16 mouse cellular contexts compared by ENCODE assay signal in genomic region chr13:112761787-112762186, GRCm38 (mm10). TPM values are rescaled to one million over a fixed set of nuclear protein-coding genes. Genes with fewer than 3 reads are reported as not detected.
DNase-seq lines count a peak whose midpoint lies in the region; ATAC-seq and TF ChIP-seq lines count a peak whose summit lies in the region.
"Had no signal": no experiment of that assay in that cellular context is flagged by ENCODE, and none has a peak within 500 bp of the region (broad histone marks: within the 10 kb centered on the region; RNA-seq: fewer than 3 reads in every experiment).

No protein-coding gene starts in this region.

- peaks cover 47% of the 10 kb centered on the region for H3K4me1 ChIP-seq in heart, adult 2 months (ENCODE audit: control insufficient read depth, insufficient read depth, low read length)
- H3K4me1 ChIP-seq in lung, postnatal 0 days (ENCODE audit: insufficient read depth, low read depth, low read length) = peaks cover 4% of the 10 kb centered on the region; the same call in 1 of the 2 replicates
- H3K4me1 ChIP-seq in stomach, embryonic 16.5 days (ENCODE audit: control insufficient read depth, insufficient read depth, low read length) = peaks cover 51% of the 10 kb centered on the region
- H3K4me1 ChIP-seq: midbrain, embryonic 13.5 days had no signal

- no peak for DNase-seq in heart, adult 2 months
- DNase-seq in heart, postnatal 4 days = no peak
- DNase-seq in kidney, adult 9 months = peak; percentile 60
- DNase-seq in kidney, postnatal 14 days = no peak
- no peak for DNase-seq in lung, postnatal 0 days (ENCODE audit: low spot score)
- no peak for DNase-seq in lung, postnatal 10 days
- DNase-seq: adrenal gland, postnatal 25 days; cerebellum, postnatal 14 days; gastrocnemius, postnatal 25 days; thymus, adult 2 months had no signal

- no peak overlapping the region for H3K4me2 ChIP-seq in lung, postnatal 0 days (replicated peaks; ENCODE audit: low read depth, low read length)
- no peak overlapping the region for H3K4me2 ChIP-seq in stomach, embryonic 16.5 days (ENCODE audit: low read depth, low read length)
- H3K4me2 ChIP-seq: midbrain, embryonic 13.5 days had no signal

- 11% methylated on average over 1 of the region's 1 CpGs for WGBS in heart, adult 2 months
- 19% methylated on average over 1 of the region's 1 CpGs for WGBS in lung, postnatal 0 days
- 28% methylated on average over 1 of the region's 1 CpGs for WGBS in stomach, embryonic 16.5 days

- no peak for TF ChIP-seq CTCF in heart, adult 2 months (IDR thresholded peaks at IDR 0.05)
- TF ChIP-seq CTCF in lung, postnatal 0 days (IDR thresholded peaks at IDR 0.05) = no peak

- no peak for TF ChIP-seq POLR2A in heart, adult 2 months (IDR thresholded peaks at IDR 0.05; ENCODE audit: insufficient read depth, low read depth, low read length)

- no peaks in the 10 kb centered on the region for H3K79me2 ChIP-seq in heart, adult 2 months (replicated peaks; ENCODE audit: control insufficient read depth, insufficient read depth, low read length)

- H3K27me3 ChIP-seq in heart, adult 2 months (ENCODE audit: control insufficient read depth, insufficient read depth, low read length) = no peaks in the 10 kb centered on the region
- H3K27me3 ChIP-seq in lung, postnatal 0 days (replicated peaks; ENCODE audit: insufficient read depth, low read length) = no peaks in the 10 kb centered on the region
- no peaks in the 10 kb centered on the region for H3K27me3 ChIP-seq in stomach, embryonic 16.5 days (ENCODE audit: control insufficient read depth, insufficient read depth, low read length)
- H3K27me3 ChIP-seq: CH12.LX; midbrain, embryonic 13.5 days had no signal

- ATAC-seq in lung, postnatal 0 days = no peak
- no peak for ATAC-seq in stomach, embryonic 16.5 days (ENCODE audit: insufficient read depth, low FRiP score)
- ATAC-seq in monocyte, adult 5-6 weeks (replicated peaks; ENCODE audit: insufficient number of reproducible peaks, low FRiP score, low TSS enrichment, poor library complexity, severe bottlenecking) = no peak
- ATAC-seq: midbrain, embryonic 13.5 days had no signal

- peaks cover 19% of the 10 kb centered on the region for H3K36me3 ChIP-seq in heart, adult 2 months (ENCODE audit: control insufficient read depth, insufficient read depth, low read length)
- no peaks in the 10 kb centered on the region for H3K36me3 ChIP-seq in lung, postnatal 0 days (ENCODE audit: insufficient read depth, low read length)
- H3K36me3 ChIP-seq in stomach, embryonic 16.5 days (ENCODE audit: control insufficient read depth, insufficient read depth, low read length) = no peaks in the 10 kb centered on the region; the same call in 1 of the 2 replicates
- H3K36me3 ChIP-seq: midbrain, embryonic 13.5 days had no signal

- no peak overlapping the region for H3K4me3 ChIP-seq in heart, adult 2 months
- no peak overlapping the region for H3K4me3 ChIP-seq in lung, postnatal 0 days (ENCODE audit: low read depth, low read length)
- no peak overlapping the region for H3K4me3 ChIP-seq in stomach, embryonic 16.5 days (replicated peaks; ENCODE audit: low read length)
- H3K4me3 ChIP-seq: midbrain, embryonic 13.5 days had no signal

- no peak for TF ChIP-seq EP300 in heart, adult 2 months (IDR thresholded peaks at IDR 0.05; ENCODE audit: insufficient read depth, low read depth, low read length)
- no peak for TF ChIP-seq EP300 in lung, postnatal 0 days (IDR thresholded peaks at IDR 0.05)

- no peaks in the 10 kb centered on the region for H3K9me3 ChIP-seq in lung, postnatal 0 days (ENCODE audit: low read length)
- H3K9me3 ChIP-seq in stomach, embryonic 16.5 days (replicated peaks; ENCODE audit: control insufficient read depth, low read length) = no peaks in the 10 kb centered on the region
- H3K9me3 ChIP-seq: midbrain, embryonic 13.5 days had no signal

- 0 out of 2 replicates have a peak overlapping the region, but pooled peaks have one; percentile 13 for H3K9ac ChIP-seq in heart, adult 2 months (ENCODE audit: low read depth, low read length)
- H3K9ac ChIP-seq in lung, postnatal 0 days (replicated peaks; ENCODE audit: low read depth) = no peak overlapping the region
- 0 out of 2 replicates have a peak overlapping the region, but pooled peaks have one; percentile 33 for H3K9ac ChIP-seq in stomach, embryonic 16.5 days (ENCODE audit: low read length)
- H3K9ac ChIP-seq: liver, embryonic 14.5 days; midbrain, embryonic 13.5 days had no signal

- H3K27ac ChIP-seq in heart, adult 2 months = peak overlapping the region; percentile 96
- H3K27ac ChIP-seq in lung, postnatal 0 days (ENCODE audit: low read length) = peak overlapping the region; percentile 52
- H3K27ac ChIP-seq in stomach, embryonic 16.5 days (ENCODE audit: low read length) = peak overlapping the region; percentile 91
- H3K27ac ChIP-seq: liver, embryonic 14.5 days; macrophage; midbrain, embryonic 13.5 days had no signal

- intact Hi-C loops in heart, adult 2 months (cut with DNase I) = loop anchor here (5.0 kb wide), 1 partner anchor 39 kb away; no protein-coding TSS in a partner anchor

RNA-seq across cellular contexts. Expression of gene Plpp1, which starts 38.8 kb away (rescaled TPM):
- 10 to 100 TPM; 51.5 to 51.6 TPM for total RNA-seq in heart, adult 2 months (2021)
- polyA plus RNA-seq in heart, adult 2 months (2012; rRNA removed) = 70.0 and 106 TPM in 2 replicates
- 10 to 100 TPM; 72.2 to 78.2 TPM for total RNA-seq in heart, postnatal 4 days (2021)
- 247 and 292 TPM in 2 replicates for polyA plus RNA-seq in lung, postnatal 0 days (2015; fragmentation: Nextera tagmentation; extraction: Ambion mirVana)
- 117 and 120 TPM in 2 replicates for polyA plus RNA-seq in stomach, embryonic 16.5 days (2015; fragmentation: Nextera tagmentation; extraction: Ambion mirVana)
- 1.6 to 1.8 TPM in 2 of 3 replicates, not detected in the other for total RNA-seq in monocyte, adult 5-6 weeks (2017)

Comparison
In these comparisons a context has a peak if more than half of its experiments do, and no peak if none do; other contexts are left out.
1. RNA of gene Plpp1, which starts 38.8 kb away (total RNA-seq): 72.2 to 78.2 TPM in heart, postnatal 4 days and 51.5 to 51.6 TPM in heart, adult 2 months; 1.6 to 1.8 TPM in monocyte, adult 5-6 weeks; every median in the first group is over 10 times any median in the second.
2. Peak in every context shown above with its lines, with median percentiles within 50 percentile points of each other: H3K27ac ChIP-seq.